Mouse (Mus musculus) hematopoietic stem cell, adult 5-6 weeks (primary cell): ENCODE results near the gene Adam1a. TPM values are rescaled to one million over a fixed set of nuclear protein-coding genes. Genes with fewer than 3 reads are reported as not detected.

Source experiments
- ATAC-seq, 2 experiments: fragments of 125-278 bp in 1 of 2; replicated peaks in 1 of 2; 2 replicates each; pipeline ENCODE4 v1.8.0; 2016 to 2017; ENCODE audit warnings: inconsistent platforms in 2 of 2, mild to moderate bottlenecking in 2 of 2, moderate number of reproducible peaks in 2 of 2, low read depth in 1 of 2, moderate TSS enrichment in 1 of 2; ENCODE audit not compliant: low FRiP score in 2 of 2, poor library complexity in 2 of 2, severe bottlenecking in 2 of 2, insufficient read depth in 1 of 2, low TSS enrichment in 1 of 2
- total RNA-seq: library from RNA; stranded (forward); fragments of 172-1452, 232-1000 nt; gene quantifications from 2 replicates; pipeline ENCODE4 v1.2.3, GENCODE M21; 2017

Adam1a gene
- total RNA-seq, 1 experiment from 2014 or later: 2.8 TPM

- ATAC-seq: no peak
These were observed 19.4 kb downstream of the Adam1a start for GRCm38 (mm10) chr5:121525774-121526450.

GRCm38 (mm10) chr5:121519758-121520157 lies 25.5 kb downstream of the Adam1a start:
- ATAC-seq: peak; percentile 53 to 76; a peak in 3 of 4 replicates

- no peak for ATAC-seq
These were observed 26.3 kb downstream of the Adam1a start for GRCm38 (mm10) chr5:121518983-121519382.

- ATAC-seq: no peak
These were observed 35.3 kb downstream of the Adam1a start for GRCm38 (mm10) chr5:121510009-121510408.

- ATAC-seq: no peak
These were observed 38.4 kb downstream of the Adam1a start for GRCm38 (mm10) chr5:121506846-121507245.

- ATAC-seq: no peak
These were observed 42.1 kb downstream of the Adam1a start, which contains the start of gene Adam1b for GRCm38 (mm10) chr5:121503231-121503630. TSS of gene Adam1b (minus strand) at chr5:121503435.

GRCm38 (mm10) chr5:121501424-121501996 lies 43.8 kb downstream of the Adam1a start:
- ATAC-seq: peak; percentile 80 to 89

GRCm38 (mm10) chr5:121500719-121501118 lies 44.6 kb downstream of the Adam1a start:
- no peak for ATAC-seq

- no peak for ATAC-seq
These were observed 52.0 kb downstream of the Adam1a start for GRCm38 (mm10) chr5:121493305-121493704.

- ATAC-seq: no peak
These were observed 60.5 kb downstream of the Adam1a start for GRCm38 (mm10) chr5:121484801-121485200.

GRCm38 (mm10) chr5:121477680-121478079 lies 67.6 kb downstream of the Adam1a start:
- ATAC-seq: peak; percentile 56 to 77; a peak in 2 of 4 replicates

- no peak for ATAC-seq
These were observed 69.2 kb downstream of the Adam1a start for GRCm38 (mm10) chr5:121476040-121476439.

- no peak for ATAC-seq
These were observed 70.7 kb downstream of the Adam1a start for GRCm38 (mm10) chr5:121474610-121475009.

GRCm38 (mm10) chr5:121472411-121472810 lies 72.9 kb downstream of the Adam1a start:
- no peak for ATAC-seq

GRCm38 (mm10) chr5:121469566-121469965 lies 75.7 kb downstream of the Adam1a start:
- no peak for ATAC-seq
